Mouse (Mus musculus) natural killer cell, adult 2 months (primary cell): ENCODE measurements around the gene Cebpe.
A peak's percentile ranks its signal among the peaks of the same experiment; 100 is the strongest.

Experiments used
- DNase-seq, 2 experiments: peaks; one replicate each; pipeline ENCODE4 v3.0.0; 2022; ENCODE audit warnings: low spot score in 2 of 2

Cebpe gene

GRCm38 (mm10) chr14:54676290-54676689, 35.7 kb downstream of the Cebpe start:
- DNase-seq, result no peak

GRCm38 (mm10) chr14:54674317-54674716, 37.7 kb downstream of the Cebpe start:
- no peak for DNase-seq

- DNase-seq, result peak; percentile 32 to 56
Measured at GRCm38 (mm10) chr14:54669381-54669780, 42.6 kb downstream of the Cebpe start.

GRCm38 (mm10) chr14:54664477-54665222, 47.3 kb downstream of the Cebpe start:
- no peak for DNase-seq
